13 mouse cellular contexts compared by ENCODE assay signal in the genomic region with DNA sequence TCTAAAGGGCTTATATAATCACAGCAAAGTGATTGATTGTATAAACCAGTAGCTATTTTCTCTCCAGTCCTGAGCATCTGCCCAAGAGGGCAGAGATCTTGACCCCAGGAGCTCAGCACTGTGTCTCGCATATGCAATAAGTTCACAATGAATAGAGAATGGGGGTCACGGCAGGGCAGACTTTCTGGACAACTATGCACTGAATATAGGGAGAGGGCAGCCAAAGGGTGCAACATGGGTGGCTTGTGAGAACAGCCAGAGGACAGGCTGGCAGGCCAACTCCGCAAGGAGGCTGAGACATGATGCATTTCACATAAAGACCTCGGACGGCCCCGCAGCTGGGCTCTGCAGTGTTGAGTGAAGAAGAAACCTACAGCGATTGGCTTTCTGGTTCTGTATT. TPM values are rescaled to one million over a fixed set of nuclear protein-coding genes. Genes with fewer than 3 reads are reported as not detected.
A peak's percentile ranks its signal among the peaks of the same experiment; 100 is the strongest.
DNase-seq lines count a peak whose midpoint lies in the region; ATAC-seq and TF ChIP-seq lines count a peak whose summit lies in the region.
"Had no signal": no experiment of that assay in that cellular context is flagged by ENCODE, and none has a peak within 500 bp of the region (broad histone marks: within the 10 kb centered on the region; RNA-seq: fewer than 3 reads in every experiment).

No protein-coding gene starts in this region.

- no peak overlapping the region for H3K9ac ChIP-seq in intestine, embryonic 14.5 days (ENCODE audit: low read length)
- no peak overlapping the region for H3K9ac ChIP-seq in intestine, postnatal 0 days (ENCODE audit: low read depth, low read length)
- no peak overlapping the region for H3K9ac ChIP-seq in kidney, postnatal 0 days (ENCODE audit: low read depth, low read length)
- H3K9ac ChIP-seq in neural tube, embryonic 11.5 days (ENCODE audit: low read length): no peak overlapping the region
- H3K9ac ChIP-seq in midbrain, embryonic 11.5 days (ENCODE audit: low read length): no peak overlapping the region
- H3K9ac ChIP-seq: liver, embryonic 15.5 days had no signal

- no peak for ATAC-seq in intestine, embryonic 14.5 days (replicated peaks; ENCODE audit: low FRiP score, low TSS enrichment, low read depth)
- ATAC-seq in intestine, postnatal 0 days: no peak
- ATAC-seq in kidney, postnatal 0 days (replicated peaks; ENCODE audit: low FRiP score, low read depth): no peak
- ATAC-seq in neural tube, embryonic 11.5 days (ENCODE audit: insufficient read depth, low FRiP score, low TSS enrichment): no peak
- ATAC-seq in midbrain, embryonic 11.5 days (ENCODE audit: low FRiP score): no peak
- ATAC-seq: inflammation-experienced regulatory T-cells, adult 6 months had no signal

- 41% methylated on average over 7 of the region's 7 CpGs for WGBS in intestine, embryonic 14.5 days
- WGBS in intestine, postnatal 0 days: 58% methylated on average over 7 of the region's 7 CpGs
- whole genome bisulfite sequencing in kidney, postnatal 0 days: 78% methylated on average over 7 of the region's 7 CpGs
- 29% methylated on average over 7 of the region's 7 CpGs for WGBS in neural tube, embryonic 11.5 days
- WGBS in midbrain, embryonic 11.5 days: 33% methylated on average over 7 of the region's 7 CpGs

- DNase-seq in intestine, embryonic 14.5 days (ENCODE audit: low spot score): no peak
- DNase-seq in embryo, embryonic 9.5 days (ENCODE audit: extremely low spot score): peak; percentile 50
- DNase-seq in kidney, postnatal 0 days (ENCODE audit: low spot score): no peak
- DNase-seq in neural tube, embryonic 11.5 days (ENCODE audit: low spot score): peak; percentile 36
- DNase-seq in midbrain, embryonic 11.5 days (ENCODE audit: low spot score, missing footprints): no peak
- DNase-seq in frontal cortex, adult 2 months (ENCODE audit: extremely low spot score in 1 of 2, low spot score in 1 of 2): no peak
- no peak for DNase-seq in T-cell, adult 2 months (ENCODE audit: low spot score)

- H3K9me3 ChIP-seq in intestine, embryonic 14.5 days (ENCODE audit: control insufficient read depth, low read length): no peaks in the 10 kb centered on the region
- no peaks in the 10 kb centered on the region for H3K9me3 ChIP-seq in intestine, postnatal 0 days (ENCODE audit: control insufficient read depth)
- H3K9me3 ChIP-seq in kidney, postnatal 0 days (replicated peaks; ENCODE audit: low read length): no peaks in the 10 kb centered on the region
- no peaks in the 10 kb centered on the region for H3K9me3 ChIP-seq in neural tube, embryonic 11.5 days (ENCODE audit: control insufficient read depth, low read length)
- H3K9me3 ChIP-seq in midbrain, embryonic 11.5 days (ENCODE audit: control insufficient read depth, low read length): no peaks in the 10 kb centered on the region
- H3K9me3 ChIP-seq: heart, embryonic 13.5 days; liver, embryonic 15.5 days had no signal

- H3K27me3 ChIP-seq in intestine, embryonic 14.5 days (replicated peaks; ENCODE audit: control insufficient read depth, insufficient read depth, low read length): no peaks in the 10 kb centered on the region
- H3K27me3 ChIP-seq in intestine, postnatal 0 days (replicated peaks; ENCODE audit: control insufficient read depth, insufficient read depth, low read length): no peaks in the 10 kb centered on the region
- H3K27me3 ChIP-seq in kidney, postnatal 0 days (ENCODE audit: insufficient read depth, low read length): no peaks in the 10 kb centered on the region
- H3K27me3 ChIP-seq in neural tube, embryonic 11.5 days (ENCODE audit: control insufficient read depth, insufficient read depth, low read length): no peaks in the 10 kb centered on the region
- no peaks in the 10 kb centered on the region for H3K27me3 ChIP-seq in midbrain, embryonic 11.5 days (ENCODE audit: control insufficient read depth, insufficient read depth, low read length)
- H3K27me3 ChIP-seq: liver, embryonic 15.5 days had no signal

- peak overlapping the region; percentile 77 for H3K27ac ChIP-seq in intestine, embryonic 14.5 days (ENCODE audit: low read depth)
- H3K27ac ChIP-seq in intestine, postnatal 0 days (ENCODE audit: low read depth, low read length): no peak overlapping the region
- H3K27ac ChIP-seq in kidney, postnatal 0 days: peak overlapping the region; percentile 90
- H3K27ac ChIP-seq in neural tube, embryonic 11.5 days (ENCODE audit: low read depth, low read length): no peak overlapping the region
- H3K27ac ChIP-seq in midbrain, embryonic 11.5 days (ENCODE audit: low read depth, low read length): no peak overlapping the region
- H3K27ac ChIP-seq: liver, embryonic 15.5 days had no signal

- no peak overlapping the region for H3K4me2 ChIP-seq in intestine, embryonic 14.5 days (ENCODE audit: low read length)
- no peak overlapping the region for H3K4me2 ChIP-seq in intestine, postnatal 0 days (replicated peaks; ENCODE audit: low read depth)
- no peak overlapping the region for H3K4me2 ChIP-seq in kidney, postnatal 0 days (ENCODE audit: low read length)
- H3K4me2 ChIP-seq in neural tube, embryonic 11.5 days (ENCODE audit: low read depth): no peak overlapping the region
- no peak overlapping the region for H3K4me2 ChIP-seq in midbrain, embryonic 11.5 days
- H3K4me2 ChIP-seq: heart, embryonic 13.5 days; liver, embryonic 15.5 days had no signal

- peaks cover 27% of the 10 kb centered on the region for H3K4me1 ChIP-seq in intestine, embryonic 14.5 days (replicated peaks; ENCODE audit: control insufficient read depth, insufficient read depth, low read length)
- H3K4me1 ChIP-seq in intestine, postnatal 0 days (replicated peaks; ENCODE audit: control insufficient read depth, insufficient read depth, low read length): peaks cover 5% of the 10 kb centered on the region; the same call in 1 of the 2 replicates
- H3K4me1 ChIP-seq in kidney, postnatal 0 days (replicated peaks; ENCODE audit: insufficient read depth, low read length): peaks cover 16% of the 10 kb centered on the region; the same call in 1 of the 2 replicates
- no peaks in the 10 kb centered on the region for H3K4me1 ChIP-seq in neural tube, embryonic 11.5 days (ENCODE audit: control insufficient read depth, insufficient read depth, low read length)
- H3K4me1 ChIP-seq in midbrain, embryonic 11.5 days (ENCODE audit: control insufficient read depth, insufficient read depth, low read length): peaks cover 4% of the 10 kb centered on the region; the same call in 1 of the 2 replicates

- TF ChIP-seq CTCF in intestine, postnatal 0 days (IDR thresholded peaks at IDR 0.05; ENCODE audit: low read depth): no peak
- TF ChIP-seq CTCF in kidney, postnatal 0 days (IDR thresholded peaks at IDR 0.05; ENCODE audit: low read depth): no peak

- H3K4me3 ChIP-seq in intestine, embryonic 14.5 days (ENCODE audit: low read depth, low read length): no peak overlapping the region
- H3K4me3 ChIP-seq in intestine, postnatal 0 days (ENCODE audit: low read depth, low read length): no peak overlapping the region
- no peak overlapping the region for H3K4me3 ChIP-seq in kidney, postnatal 0 days (replicated peaks; ENCODE audit: low read depth, low read length)
- H3K4me3 ChIP-seq in neural tube, embryonic 11.5 days (ENCODE audit: low read depth, low read length): no peak overlapping the region
- no peak overlapping the region for H3K4me3 ChIP-seq in midbrain, embryonic 11.5 days (ENCODE audit: low read depth, low read length)
- H3K4me3 ChIP-seq: heart, embryonic 13.5 days; liver, embryonic 15.5 days had no signal

- no peaks in the 10 kb centered on the region for H3K36me3 ChIP-seq in intestine, embryonic 14.5 days (ENCODE audit: control insufficient read depth, insufficient read depth, low read length)
- no peaks in the 10 kb centered on the region for H3K36me3 ChIP-seq in intestine, postnatal 0 days (ENCODE audit: control insufficient read depth, insufficient read depth)
- H3K36me3 ChIP-seq in kidney, postnatal 0 days (ENCODE audit: insufficient read depth, low read length): no peaks in the 10 kb centered on the region
- H3K36me3 ChIP-seq in neural tube, embryonic 11.5 days (ENCODE audit: control insufficient read depth, insufficient read depth, low read length): no peaks in the 10 kb centered on the region
- no peaks in the 10 kb centered on the region for H3K36me3 ChIP-seq in midbrain, embryonic 11.5 days (ENCODE audit: control insufficient read depth, insufficient read depth, low read length)
- H3K36me3 ChIP-seq: heart, embryonic 13.5 days; liver, embryonic 15.5 days had no signal

RNA-seq across cellular contexts. Expression of gene 4930432M17Rik, which starts 25.1 kb away (rescaled TPM):
- polyA plus RNA-seq in intestine, embryonic 14.5 days (2014; fragmentation: Nextera tagmentation; extraction: Ambion mirVana): not detected in 2 replicates
- not detected in 2 replicates for polyA plus RNA-seq in intestine, postnatal 0 days (2015; fragmentation: Nextera tagmentation; extraction: Ambion mirVana)
- not detected in 2 replicates for polyA plus RNA-seq in kidney, postnatal 0 days (2015; fragmentation: Nextera tagmentation; extraction: Ambion mirVana)
- polyA plus RNA-seq in neural tube, embryonic 11.5 days (2014; fragmentation: Nextera tagmentation; extraction: Ambion mirVana): not detected in 2 replicates
- polyA plus RNA-seq in midbrain, embryonic 11.5 days (2014; fragmentation: Nextera tagmentation; extraction: Ambion mirVana): not detected in 2 replicates
- polyA plus RNA-seq in frontal cortex, adult 2 months (2012; rRNA removed): not detected in 2 replicates
- polyA plus RNA-seq: embryonic facial prominence, embryonic 14.5 days; heart, embryonic 13.5 days; inflammation-experienced regulatory T-cells, adult 6 months; liver, embryonic 15.5 days; thymus, postnatal 0 days had no signal

Comparison
In these comparisons a context has a peak if more than half of its experiments do, and no peak if none do; other contexts are left out.
1. H3K27ac ChIP-seq: peak in intestine, embryonic 14.5 days (single experiment) and kidney, postnatal 0 days (single experiment); none in intestine, postnatal 0 days (single experiment), neural tube, embryonic 11.5 days (single experiment) and midbrain, embryonic 11.5 days (single experiment).
2. DNase-seq: peak in embryo, embryonic 9.5 days (single experiment) and neural tube, embryonic 11.5 days (single experiment); none in intestine, embryonic 14.5 days (single experiment), kidney, postnatal 0 days (single experiment), midbrain, embryonic 11.5 days (single experiment), frontal cortex, adult 2 months (0 of 2) and T-cell, adult 2 months (single experiment).